Mouse (Mus musculus) v-Abl transformed pro-B cells (cell line): ENCODE results near the gene Tmem82.

Source experiments
- in situ Hi-C, 2 experiments: fragments of 400-800 bp; cut with MboI; formaldehyde crosslinking; loops; one replicate each; pipeline ENCODE4 v1.15.1; 2025; ENCODE audit not compliant: unreplicated experiment in 2 of 2

Gene Tmem82

DNA sequence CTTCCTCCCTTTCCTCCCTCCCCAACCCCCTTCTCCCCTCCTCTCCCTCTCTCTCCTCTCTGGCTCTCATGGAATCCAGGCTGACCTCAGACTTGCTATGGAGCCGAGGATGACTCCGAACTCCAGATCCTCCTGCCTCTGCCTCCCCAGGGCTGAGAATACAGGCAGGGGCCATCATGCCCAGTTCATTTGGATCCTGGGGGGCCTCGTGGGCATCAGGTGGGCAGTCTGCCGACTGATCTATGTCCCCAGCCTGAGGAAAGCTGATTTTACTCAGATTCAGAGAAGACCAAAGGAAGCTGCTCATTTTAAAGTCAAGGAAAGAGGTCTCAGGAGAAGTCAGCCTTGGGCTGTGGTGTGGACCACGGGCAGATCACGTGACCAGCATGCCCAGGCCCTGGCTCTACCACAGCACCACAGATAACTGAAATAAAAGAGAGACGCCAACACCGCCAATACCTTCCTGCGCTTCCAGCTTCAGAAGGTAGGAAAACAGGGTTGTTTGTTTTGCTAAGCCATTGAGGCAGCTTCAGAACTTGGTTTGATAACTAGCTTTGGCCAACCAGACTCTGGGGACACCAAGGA is 958 bp upstream of the Tmem82 start:
- in situ Hi-C loops: loop anchor here (5.0 to 25.0 kb wide), 5 partner anchors 238 to 1793 kb away; partner anchors contain the start of gene Pramef8 (in 2 of the 2)

DNA sequence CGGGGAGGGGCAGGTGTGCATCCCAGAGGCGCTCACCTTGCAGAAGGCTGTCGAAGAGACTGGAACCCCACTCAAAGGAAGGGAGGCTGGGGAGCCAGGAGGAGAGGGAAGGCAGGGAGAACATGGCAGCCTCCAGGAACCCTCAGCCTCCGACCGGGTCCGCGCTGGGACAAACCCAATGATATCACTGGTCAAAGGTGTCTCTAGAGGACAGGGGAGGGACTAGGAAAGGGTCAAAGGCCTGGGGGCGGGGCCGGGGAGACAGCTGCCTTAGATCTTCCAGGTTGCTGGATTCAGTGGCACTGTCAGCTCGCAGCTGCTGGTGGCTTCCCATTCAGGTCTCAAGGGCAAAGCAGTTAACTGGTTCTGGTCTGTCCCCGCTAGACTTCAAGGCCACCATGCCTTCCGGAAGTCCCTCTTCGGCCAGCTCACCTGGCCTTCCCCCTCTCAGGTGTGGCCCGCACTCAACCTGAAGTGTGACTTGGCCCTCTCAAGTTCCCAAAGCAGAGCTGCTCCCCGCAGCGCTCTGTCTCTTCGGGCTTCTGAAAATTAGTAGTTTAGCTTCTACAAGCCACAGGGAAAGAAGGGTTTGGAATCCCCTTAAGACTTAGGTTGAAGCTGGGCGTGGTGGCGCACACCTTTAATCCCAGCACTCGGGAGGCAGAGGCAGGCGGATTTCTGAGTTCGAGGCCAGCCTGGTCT is 419 bp downstream of the Tmem82 start:
- in situ Hi-C loops: loop anchor here (5.0 to 25.0 kb wide), 5 partner anchors 239 to 1794 kb away; partner anchors contain the start of gene Pramef8 (in 2 of the 2)

DNA sequence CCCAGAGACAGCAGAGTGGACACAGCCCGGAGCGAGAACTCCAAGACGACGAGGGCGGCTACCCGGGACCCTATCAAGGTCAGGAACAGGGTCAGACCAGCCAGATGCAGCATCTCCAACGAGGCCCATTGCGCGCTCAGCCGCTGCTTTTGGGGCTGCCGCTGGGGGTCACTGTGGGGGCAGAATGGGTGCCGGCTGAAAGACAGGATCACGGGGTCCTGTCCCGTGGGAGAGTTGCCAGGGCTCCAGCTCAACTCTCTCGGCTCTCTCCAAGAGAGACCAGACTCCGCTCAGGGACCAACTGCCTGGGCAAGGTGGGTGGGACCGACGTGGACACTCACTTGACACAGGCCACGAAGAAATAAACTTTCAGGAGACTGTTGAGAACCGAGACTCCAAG is 1.1 kb downstream of the Tmem82 start:
- in situ Hi-C loops: loop anchor here (5.0 to 25.0 kb wide), 5 partner anchors 240 to 1795 kb away; partner anchors contain the start of gene Pramef8 (in 2 of the 2)

DNA sequence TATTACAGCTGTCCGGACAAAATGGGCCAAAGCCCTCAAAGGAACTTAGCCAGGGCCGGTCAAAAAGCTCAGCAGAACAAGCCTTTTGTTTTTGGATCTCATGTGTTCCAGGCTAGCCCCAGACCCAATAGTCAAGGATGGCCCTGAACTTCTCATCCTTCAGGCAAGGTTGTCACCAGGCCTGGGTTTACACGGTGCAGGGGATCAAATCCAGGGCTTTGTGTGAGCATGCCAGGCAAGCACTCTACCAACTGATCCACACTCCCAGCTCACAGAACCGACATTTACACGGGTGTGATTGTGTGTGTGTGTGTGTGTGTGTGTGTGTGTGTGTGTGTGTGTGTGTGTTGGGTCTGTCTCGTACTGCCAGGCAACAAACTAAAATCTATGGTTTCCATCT is 1.6 kb downstream of the Tmem82 start:
- in situ Hi-C loops: loop anchor here (5.0 to 25.0 kb wide), 5 partner anchors 240 to 1795 kb away; partner anchors contain the start of gene Pramef8 (in 2 of the 2)

DNA sequence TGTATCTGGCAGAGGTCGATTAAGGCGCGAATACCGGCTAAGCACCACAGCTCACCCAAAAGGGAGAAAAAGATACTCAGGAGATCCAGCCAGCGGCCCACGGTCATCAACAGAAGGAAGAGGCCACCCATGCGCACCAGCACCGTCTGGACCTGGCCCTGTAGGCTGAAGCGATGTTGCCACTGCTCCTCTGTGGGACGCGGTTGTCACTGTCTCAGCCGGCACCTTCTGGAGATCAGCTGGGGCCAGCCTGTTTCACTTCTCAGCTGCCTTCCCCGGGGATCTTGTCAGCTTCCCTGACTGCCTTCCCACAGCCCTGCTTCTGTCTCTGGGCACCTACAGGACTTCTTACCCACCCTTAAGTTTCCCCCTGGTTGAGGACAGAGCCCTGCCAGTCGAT is 3.5 kb downstream of the Tmem82 start:
- in situ Hi-C loops: loop anchor here (5.0 to 25.0 kb wide), 5 partner anchors 242 to 1797 kb away; partner anchors contain the start of gene Pramef8 (in 2 of the 2)

DNA sequence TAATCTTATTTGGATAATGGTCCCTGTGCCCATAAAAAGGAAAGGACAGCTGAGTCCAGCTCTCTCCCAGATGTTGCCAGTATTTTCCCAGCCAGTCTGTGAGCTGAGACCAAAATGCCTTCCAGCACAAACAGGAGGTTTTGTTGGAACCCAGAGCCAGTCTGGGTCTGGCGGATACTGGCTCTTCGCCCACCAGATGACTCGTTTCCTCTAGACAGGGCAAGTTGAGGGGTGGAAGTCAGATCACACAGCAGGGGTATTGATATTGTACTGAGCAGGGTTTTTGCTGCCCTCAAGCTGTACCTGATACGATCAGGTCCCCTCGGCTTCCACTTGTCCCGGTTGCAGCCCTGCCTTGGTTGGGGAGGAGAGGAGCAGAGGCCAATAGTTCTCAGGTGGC is 8.9 kb downstream of the Tmem82 start:
- in situ Hi-C loops: loop anchor here (25.0 kb wide), 2 partner anchors 528 to 1803 kb away; partner anchors contain the start of gene Pramef8 (in 2 of the 2)

DNA sequence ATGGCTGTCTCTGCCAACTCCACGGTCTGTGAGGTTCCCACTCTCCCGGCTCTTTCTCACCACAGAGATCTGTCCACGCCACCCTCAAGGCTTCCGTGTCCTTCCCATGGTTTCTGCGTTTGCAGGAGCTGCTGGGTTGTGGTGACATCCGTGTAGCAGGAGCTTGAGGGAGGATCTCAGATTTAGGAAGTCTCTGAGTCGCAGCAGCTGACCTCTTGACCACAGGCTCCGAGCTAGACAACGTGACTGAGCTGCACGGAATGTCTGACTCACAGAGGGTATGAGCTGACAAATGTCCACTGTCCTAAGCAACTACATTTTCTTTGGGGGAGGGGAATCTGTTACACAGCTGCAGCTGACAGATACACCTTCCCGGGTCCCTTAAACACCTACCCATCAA is 12.6 kb downstream of the Tmem82 start, which contains the start of gene Fblim1:
Gene Fblim1 (minus strand): TSS at position 236 of the 400 bp plus-strand sequence.
- in situ Hi-C loops: loop anchor here (25.0 kb wide), 2 partner anchors 531 to 1806 kb away; partner anchors contain the start of gene Pramef8 (in 2 of the 2)

DNA sequence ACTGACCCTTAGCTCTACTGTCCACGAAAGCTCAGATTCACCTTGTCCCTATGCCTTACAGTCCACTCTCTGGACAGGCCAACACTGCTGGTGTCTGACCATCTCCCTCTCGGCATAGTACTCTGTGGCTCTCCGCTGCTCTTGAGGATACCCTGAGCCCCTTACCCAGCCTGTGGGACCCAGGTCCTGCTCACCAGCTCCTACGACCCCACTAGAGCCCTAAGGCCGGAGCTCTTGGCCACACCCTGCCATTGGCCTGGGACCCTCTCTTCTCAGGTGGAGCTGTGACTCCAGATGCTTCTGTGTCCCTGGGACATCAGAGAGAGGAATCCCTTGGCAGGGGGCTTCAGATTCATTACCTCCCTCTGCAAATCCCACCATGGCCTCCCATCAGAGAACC is 13.0 kb downstream of the Tmem82 start:
- in situ Hi-C loops: loop anchor here (25.0 kb wide), 2 partner anchors 532 to 1807 kb away; partner anchors contain the start of gene Pramef8 (in 2 of the 2)

DNA sequence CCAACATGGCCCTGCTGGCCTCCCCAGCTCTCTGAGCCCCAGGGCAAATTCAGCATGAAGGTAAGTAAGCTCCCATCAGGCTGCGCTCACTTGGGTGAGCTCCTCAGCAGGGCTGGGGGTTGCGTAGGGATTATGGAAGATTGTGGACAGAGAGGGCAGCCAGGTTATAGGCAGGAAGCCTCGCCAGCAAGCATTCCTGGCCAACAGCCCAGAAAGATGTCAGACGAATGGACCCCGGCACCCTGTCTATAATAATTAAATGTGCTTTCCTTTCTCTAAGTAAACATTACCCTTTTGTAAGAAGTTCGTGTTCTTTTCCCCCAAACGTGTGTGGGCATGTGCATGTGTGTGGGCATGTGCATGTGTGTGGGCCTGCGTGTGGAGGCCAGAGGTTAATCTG is 13.9 kb downstream of the Tmem82 start:
- in situ Hi-C loops: loop anchor here (25.0 kb wide), 2 partner anchors 533 to 1808 kb away; partner anchors contain the start of gene Pramef8 (in 2 of the 2)

DNA sequence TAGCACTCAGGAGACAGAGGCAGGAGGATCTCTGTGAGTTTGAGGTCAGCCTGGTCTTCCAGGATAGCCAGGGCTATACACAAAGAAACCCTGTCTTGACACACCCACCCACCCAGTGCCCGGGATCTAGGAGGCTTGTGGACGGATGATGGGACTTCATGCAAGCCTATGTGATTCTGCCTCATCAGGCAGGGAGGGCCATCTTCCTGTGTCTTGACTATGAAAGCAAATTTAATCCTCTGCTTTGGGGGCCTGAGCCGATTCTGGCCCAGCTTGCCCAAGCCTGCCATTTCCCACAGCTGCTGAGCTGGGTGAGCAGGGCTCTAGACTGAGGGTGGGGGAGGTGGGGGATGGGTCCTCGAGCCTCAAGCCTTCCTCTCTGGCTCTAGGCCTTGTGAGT is 14.5 kb downstream of the Tmem82 start:
- in situ Hi-C loops: loop anchor here (25.0 kb wide), 2 partner anchors 533 to 1808 kb away; partner anchors contain the start of gene Pramef8 (in 2 of the 2)

DNA sequence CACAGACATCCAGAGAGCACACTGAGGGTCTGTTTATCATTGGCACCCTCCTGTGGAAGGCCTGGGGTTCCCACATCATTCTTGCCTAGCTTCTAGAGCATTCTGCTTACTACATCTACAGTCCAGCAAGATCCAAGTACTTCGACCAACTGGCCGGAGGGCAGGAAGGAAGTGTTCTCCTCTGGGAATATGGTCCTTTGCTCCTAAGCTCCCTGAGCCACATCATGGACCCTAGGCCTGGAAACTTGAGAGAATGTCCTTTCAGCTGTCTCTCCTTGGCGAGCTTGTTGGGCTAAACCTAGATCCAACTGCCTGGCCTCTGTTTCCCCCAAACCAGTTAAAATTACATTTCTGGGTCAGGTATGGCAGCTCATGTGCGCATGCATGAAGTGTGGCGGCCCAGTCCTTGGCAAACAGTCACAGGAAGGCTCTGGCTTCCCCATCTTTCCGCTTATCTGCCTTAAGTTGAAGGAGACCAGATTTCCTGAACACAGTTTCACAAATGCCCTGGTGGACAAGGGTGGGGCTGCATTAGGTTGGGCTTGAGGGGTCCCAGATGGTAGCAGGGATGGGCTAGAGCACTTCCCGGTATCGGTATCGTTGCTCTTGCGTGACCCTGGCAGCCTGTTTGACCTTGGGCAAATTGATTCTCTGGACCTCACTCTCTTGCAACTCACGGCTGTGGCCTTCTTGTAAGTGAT is 15.8 kb downstream of the Tmem82 start:
- in situ Hi-C loops: loop anchor here (25.0 kb wide), 2 partner anchors 535 to 1810 kb away; partner anchors contain the start of gene Pramef8 (in 2 of the 2)

DNA sequence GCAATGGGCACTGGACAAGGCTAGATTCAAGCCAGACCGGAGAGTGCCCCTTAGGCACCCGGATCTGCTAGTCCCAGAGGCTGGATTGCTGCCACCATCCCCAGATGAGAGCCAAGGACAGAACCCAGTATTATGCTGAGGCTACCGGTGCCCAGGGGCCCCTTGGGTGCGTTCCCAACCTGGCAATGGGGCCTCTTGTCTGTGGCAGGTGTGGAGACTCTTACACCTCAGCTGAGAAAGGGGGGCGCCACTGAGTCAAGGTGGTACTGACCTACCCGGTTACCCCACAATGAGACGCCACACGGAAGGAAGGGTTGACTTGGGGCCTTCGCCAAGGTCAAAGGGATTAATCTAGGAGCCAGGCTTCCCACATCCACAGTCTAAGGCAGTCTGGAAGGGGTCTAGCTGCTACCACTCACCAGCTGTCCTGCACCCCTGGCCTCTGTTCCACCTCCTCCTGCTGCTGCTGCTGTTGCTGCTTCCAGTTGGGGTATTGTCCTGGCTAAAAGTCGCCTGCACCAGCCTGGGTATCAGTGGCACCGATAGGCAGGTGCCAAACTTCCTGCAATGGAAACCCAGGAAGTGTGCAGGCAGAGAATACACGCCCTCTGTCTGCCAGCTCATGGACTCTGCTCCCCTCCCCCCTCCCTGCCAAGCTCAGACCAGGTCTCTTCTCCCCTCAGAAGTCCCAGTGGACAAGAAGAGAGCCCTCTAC is 17.1 kb downstream of the Tmem82 start:
- in situ Hi-C loops: loop anchor here (25.0 kb wide), 2 partner anchors 536 to 1811 kb away; partner anchors contain the start of gene Pramef8 (in 2 of the 2)

DNA sequence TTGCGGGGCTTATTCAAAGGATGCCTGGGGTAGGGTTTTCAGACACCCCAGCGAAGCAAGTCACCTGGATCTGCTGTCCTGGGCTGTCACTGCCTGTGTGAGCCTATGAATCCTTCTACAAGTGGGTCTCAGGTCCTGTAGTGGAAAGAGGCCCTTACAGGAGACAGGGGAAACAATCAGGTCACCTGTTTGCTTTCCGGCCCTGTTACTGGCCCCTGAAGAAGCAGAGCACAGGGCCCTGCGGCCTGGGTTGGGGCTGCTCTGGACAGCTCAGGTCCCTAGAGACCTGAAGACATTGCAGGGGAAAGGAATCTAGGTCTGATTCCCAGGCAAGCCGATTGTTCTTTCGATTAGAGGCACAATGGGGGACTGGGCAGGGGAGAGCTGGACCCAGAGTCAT is 18.1 kb downstream of the Tmem82 start:
- in situ Hi-C loops: loop anchor here (25.0 kb wide), 2 partner anchors 537 to 1812 kb away; partner anchors contain the start of gene Pramef8 (in 2 of the 2)

DNA sequence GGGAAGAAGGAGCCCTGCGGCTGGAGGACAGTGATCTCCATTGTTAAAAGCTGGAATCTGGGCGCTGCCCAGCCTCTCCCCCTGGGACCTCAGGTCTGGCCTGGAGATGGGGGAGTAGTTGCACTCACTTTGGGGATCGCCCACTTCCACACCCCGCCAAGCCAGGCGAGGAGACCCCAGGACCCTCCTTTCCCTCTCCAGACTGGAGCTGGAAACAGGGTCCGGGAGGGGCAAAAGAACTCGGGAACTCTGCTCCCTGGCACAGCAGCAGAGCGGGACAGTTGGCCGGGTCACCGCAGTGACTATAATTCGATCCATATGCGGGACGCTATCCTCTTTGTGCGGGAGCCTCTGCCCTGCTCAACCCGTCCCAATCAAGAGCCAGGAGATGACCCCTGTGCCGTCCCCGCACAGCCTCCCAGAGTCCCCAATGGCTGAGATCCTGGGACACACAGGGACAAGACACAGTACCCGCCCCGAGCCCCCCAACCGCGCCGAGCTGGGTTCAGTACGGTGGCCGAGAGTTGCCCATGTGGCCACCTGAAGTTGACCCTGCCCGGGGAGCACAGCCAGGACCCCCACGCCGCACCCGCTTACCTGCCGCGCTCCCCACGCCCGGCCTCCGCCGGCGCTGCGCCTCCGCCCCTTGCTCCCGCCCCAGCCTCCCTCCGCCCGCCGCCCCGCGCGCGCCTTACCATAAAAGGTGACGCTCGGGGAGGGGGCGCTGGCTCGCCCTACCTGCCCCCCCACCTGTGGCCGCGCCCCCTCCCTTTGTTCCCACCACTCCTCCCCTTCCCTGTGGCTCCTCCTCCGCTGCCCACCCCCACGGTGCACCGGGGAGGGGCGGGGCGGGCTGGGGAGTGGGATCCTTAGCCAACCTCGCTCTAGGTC is 18.9 kb downstream of the Tmem82 start:
- in situ Hi-C loops: loop anchor here (25.0 kb wide), 3 partner anchors 337 to 1813 kb away; partner anchors contain the start of gene Pramef8 (in 2 of the 2)

DNA sequence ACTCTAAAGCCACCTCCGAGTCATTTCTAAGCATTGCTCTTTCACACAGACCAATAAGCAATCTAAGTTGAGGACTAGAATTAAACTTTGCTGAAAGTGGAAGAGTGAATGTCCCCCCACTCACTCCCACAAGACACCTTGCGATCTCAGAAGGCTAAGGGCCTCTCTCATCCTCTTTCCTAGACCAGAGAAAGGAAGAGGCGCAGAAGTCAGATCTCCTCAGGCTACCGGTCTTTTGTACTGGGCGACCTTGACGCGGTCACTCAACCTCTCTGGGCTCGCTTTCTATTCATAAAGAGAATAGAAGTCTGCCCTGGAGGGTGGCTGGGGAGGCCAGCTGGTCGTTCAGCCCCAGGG is 19.6 kb downstream of the Tmem82 start:
- in situ Hi-C loops: loop anchor here in 1 of 2 experiments (25.0 kb wide), 1 partner anchor 337 kb away; no protein-coding TSS in a partner anchor

DNA sequence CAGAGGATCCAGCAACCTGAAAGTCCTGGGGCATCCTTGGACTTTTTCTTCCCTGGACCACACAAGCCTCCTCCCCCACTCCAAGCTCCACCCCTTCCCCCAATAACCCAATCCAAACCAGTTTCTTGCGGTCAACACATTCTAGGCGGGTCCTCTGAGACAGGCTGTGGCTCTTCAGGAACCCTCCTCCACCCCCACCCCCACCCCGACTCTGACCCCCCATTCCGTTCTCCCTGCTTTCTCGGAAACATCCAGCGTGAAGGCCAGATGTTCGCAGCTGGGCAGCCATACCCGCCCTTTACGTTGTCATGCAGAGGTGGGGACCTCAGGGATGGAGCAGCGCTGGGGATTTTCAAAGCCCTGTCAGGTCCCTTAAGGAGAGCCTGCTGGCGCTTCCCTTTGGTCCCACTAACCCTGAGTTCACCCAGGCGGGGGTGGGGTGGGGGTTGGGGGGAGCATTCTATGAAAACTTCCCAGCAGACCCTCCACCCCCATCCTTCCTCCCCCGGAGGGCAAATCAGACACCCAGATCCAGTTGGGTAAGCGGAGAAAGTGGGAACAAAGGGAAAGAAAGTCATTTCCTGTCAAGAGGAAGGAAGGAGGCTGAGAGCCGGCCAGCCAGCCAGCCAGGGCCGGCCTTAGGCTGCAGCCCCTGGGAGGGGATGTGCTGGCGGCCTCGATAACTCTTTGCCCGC is 20.1 kb downstream of the Tmem82 start:
- in situ Hi-C loops: loop anchor here in 1 of 2 experiments (25.0 kb wide), 1 partner anchor 336 kb away; no protein-coding TSS in a partner anchor

DNA sequence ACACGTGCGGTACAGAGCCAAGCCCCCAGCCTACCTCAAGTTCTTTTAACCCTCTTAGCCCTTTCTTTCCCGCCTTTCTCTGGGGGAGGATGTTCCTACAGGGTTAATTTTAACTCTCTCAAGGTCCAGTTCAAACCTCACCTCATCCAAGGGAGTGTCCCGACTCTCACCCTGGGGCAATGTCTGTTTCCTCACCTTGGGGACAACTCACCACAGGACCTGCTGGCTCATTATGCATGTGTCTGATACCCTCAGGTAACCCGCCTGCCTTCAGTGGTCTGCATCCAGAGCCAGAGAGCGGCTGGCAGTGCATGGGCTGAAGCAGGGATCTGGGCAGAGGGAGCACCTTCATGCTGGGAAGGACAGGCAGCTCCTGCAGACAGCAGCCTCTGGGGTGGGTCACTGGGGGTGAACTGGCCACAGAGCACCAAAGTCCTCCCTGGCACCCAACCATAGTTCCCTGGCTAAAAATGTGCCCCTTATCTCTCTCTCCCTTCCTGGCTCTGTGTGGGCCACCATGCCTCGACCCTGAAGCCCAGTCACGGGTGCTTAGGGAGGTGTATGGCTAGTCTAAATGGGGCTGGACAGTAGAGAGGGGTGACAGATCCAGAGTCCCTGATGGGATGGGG is 21.6 kb downstream of the Tmem82 start:
- in situ Hi-C loops: loop anchor here in 1 of 2 experiments (25.0 kb wide), 1 partner anchor 335 kb away; no protein-coding TSS in a partner anchor
